Mouse (Mus musculus) cerebellum, adult 8-10 months (tissue): ENCODE measurements at regions not wholly inside any gene's neighbourhood (a gene's known extent, or its start where the extent isn't known, plus 50 kb on each side); places are given as distances from the start of the nearest gene placed in this dataset.

Source experiments
- DNase-seq: peaks from one replicate; pipeline ENCODE4 v3.0.0; 2022

DNA sequence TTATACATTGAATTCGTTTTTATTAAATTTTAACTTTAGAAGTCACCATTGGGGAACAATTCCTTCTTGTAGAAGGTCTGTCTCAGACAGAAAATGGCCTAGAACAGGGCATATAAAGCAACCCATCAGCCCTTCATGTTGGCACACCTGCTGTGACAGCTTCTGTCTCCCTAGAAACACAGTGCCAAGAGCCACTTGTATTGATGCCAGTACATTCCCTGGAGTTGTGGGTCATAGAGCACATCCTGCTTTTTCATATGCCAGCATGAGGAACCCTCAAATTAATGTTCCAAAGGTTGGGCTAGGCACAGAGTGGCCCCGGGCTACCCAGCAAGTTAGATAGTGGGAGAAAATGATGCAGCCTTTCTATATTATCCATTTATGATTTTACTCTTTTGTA, 496.0 kb upstream of the Slc10a2 start:
- peak; percentile 91 for DNase-seq

GRCm38 (mm10) chr8:5591571-5591970, 486.4 kb upstream of the Slc10a2 start:
- no peak for DNase-seq
